Mouse (Mus musculus): ENCODE results near the gene Hist1h2ag.

The Hist1h2ag gene

DNA sequence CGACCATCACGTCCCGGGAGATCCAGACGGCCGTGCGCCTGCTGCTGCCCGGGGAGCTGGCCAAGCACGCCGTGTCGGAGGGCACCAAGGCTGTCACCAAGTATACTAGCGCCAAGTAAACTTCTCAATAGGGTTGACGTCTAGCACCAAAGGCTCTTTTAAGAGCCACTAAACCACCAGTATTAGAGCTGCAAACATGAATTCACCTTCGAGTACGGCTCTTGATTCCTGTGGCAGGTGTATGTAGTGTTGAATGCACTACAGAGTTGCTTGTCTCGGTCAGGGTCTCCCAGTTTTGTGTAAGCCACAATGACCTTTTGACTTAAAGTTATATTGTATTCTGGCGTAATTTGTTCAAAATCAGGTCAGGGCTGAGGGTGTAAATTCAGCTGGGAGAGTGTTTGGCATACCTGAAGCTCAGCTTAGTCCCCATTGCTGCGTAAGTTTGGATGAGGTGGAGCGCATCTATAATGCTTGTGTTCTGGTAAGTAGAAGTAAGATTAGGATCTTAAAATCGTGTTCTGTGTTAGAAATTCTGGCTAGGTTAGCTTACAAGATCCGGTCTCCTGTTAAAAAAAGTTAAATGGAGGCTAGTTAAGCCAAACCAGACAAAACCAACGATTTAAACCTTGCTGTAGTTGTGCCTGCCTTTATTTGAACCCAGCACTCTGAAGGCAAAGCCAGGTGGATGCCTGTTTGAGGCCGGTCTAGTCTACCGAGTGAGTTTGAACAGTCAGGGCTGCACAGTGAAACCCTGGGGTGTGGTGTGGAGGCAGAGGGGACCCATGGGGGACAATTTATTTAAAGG is 6.4 kb downstream of the Hist1h2ag start:
- DNase-seq = no peak

DNA sequence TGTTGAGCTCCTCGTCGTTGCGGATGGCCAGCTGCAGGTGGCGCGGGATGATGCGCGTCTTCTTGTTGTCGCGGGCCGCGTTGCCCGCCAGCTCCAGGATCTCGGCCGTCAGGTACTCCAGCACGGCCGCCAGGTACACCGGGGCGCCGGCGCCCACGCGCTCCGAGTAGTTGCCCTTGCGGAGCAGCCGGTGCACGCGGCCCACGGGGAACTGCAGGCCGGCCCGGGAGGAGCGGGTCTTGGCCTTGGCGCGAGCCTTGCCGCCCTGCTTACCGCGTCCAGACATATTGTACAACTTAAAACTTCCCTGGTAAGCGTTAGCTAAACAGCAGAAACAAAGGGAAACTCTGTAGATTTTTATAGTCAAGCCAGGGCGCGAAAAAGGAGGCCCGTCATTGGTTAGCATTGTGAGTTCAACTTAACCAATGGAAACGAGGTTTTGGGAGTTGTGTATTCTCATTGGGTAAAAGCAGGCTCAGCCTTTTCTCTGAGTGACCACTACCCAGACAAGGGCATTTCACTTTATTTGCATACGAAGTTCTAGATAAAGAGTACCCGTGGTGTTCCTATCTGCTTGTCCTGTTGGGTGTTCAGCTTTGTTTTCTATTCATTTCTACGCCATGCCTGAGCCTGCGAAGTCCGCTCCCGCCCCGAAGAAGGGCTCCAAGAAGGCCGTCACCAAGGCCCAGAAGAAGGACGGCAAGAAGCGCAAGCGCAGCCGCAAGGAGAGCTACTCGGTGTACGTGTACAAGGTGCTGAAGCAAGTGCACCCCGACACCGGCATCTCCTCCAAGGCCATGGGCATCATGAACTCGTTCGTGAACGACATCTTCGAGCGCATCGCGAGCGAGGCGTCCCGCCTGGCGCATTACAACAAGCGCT is 7.2 kb downstream of the Hist1h2ag start, which contains the start of the genes Hist1h2ah and Hist1h2bk:
TSS of gene Hist1h2ah (minus strand) at position 302 of the 882 bp plus-strand sequence.
TSS of gene Hist1h2bk (plus strand) at position 604 of the 882 bp plus-strand sequence.
- peak; percentile 81 to 87 for DNase-seq

DNA sequence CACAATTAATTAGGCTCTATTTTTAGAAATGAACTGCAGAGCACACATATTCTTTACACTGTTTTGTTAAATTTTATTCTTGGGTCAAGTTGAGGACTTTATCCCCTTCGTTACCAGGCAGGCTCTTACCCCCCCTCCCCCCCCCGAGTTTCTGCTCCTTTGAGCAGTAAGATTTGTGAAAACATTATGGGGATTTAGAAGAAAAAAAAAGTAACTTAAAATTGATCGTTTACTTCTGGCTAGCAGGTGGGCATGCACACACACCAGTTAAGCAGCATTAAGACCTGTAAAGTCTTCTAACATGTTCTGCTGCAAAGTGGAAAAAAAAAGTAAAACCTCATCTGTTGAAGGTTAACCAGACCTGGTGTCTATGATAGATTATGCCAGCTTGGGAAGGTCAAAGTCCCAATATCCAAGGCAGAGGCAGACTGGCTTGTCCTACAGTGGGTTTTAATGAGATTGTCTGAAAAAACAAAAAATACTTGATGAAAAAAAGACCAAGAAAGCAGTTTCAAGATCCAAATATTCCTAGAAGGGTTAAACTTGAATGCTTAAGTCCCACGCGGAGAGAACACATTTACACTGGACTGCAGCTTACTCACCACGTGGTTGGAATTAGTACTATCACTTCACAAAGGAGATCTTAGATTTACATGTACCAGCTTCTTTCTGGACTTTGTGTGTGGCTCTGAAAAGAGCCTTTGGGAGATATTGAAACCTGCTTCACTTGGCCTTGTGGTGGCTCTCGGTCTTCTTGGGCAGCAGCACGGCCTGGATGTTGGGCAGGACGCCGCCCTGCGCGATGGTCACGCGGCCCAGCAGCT is 8.1 kb downstream of the Hist1h2ag start:
- peak; percentile 38 to 73 for DNase-seq

DNA sequence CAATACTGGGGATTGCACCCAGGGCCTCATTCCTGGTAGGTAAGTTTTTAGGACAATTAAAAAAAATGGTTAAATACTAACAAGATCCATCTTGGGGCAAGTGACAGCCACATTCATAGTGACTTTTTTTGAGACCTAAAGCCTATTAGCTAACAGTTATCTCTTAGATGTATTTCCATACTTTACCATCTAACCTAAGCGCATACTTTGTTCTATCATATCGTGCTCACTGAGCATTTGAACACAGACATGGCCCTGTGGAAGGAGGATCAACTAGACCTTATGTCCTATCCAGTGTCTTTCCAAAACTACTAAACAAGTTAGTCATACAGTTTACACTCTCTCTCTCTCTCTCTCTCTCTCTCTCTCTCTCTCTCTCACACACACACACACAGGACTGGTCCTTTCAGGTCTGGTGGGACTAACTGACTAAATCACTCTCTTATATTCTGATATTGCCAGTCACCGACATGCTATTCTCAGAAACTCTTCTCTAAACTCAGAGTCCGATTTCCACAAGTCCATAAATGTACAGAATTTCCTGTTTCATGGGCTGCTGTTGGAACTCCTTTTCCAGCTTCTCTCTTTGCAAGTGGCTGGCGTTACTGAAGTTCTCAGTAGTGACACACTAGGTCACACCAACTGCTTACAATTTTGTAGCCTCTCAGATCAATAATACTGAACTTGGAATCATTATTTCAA is 8.9 kb downstream of the Hist1h2ag start:
- DNase-seq = no peak

DNA sequence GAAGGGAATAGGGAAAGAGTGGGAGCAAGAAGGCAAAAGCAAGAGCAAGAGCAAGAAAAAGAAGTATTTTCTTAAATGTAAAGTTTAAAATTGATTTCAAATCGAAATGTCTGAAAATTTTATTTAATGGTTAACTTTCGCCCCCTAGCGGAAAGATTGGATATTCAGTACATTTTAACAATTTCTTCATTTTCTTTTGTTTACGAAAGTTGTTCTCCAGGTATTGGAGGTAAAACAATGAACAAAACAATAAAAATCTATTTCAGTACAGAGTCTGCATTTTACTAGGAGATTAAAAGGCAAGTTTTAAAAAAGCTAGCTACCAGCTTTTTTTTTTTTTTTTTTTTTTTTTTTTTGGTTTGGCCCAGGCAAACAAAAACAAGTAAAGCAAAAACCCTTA is 12.3 kb downstream of the Hist1h2ag start:
- DNase-seq = no peak

DNA sequence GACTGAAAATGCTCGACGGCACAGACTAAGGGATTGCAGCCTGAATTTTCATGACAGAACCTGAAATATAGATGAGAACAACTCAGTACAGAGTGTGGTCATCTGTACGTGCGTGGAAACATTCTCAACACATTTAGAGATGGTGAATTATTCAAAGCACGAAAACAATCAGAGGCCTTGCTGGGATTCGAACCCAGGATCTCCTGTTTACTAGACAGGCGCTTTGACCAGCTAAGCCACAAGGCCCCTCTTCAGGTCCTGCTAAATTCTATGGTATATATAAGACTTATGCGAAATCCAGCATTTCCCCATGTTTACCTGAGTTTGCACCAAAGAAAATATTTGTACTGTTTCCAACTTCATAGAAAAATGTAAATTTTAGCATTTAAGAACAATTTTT is 12.8 kb downstream of the Hist1h2ag start:
- no peak for DNase-seq

DNA sequence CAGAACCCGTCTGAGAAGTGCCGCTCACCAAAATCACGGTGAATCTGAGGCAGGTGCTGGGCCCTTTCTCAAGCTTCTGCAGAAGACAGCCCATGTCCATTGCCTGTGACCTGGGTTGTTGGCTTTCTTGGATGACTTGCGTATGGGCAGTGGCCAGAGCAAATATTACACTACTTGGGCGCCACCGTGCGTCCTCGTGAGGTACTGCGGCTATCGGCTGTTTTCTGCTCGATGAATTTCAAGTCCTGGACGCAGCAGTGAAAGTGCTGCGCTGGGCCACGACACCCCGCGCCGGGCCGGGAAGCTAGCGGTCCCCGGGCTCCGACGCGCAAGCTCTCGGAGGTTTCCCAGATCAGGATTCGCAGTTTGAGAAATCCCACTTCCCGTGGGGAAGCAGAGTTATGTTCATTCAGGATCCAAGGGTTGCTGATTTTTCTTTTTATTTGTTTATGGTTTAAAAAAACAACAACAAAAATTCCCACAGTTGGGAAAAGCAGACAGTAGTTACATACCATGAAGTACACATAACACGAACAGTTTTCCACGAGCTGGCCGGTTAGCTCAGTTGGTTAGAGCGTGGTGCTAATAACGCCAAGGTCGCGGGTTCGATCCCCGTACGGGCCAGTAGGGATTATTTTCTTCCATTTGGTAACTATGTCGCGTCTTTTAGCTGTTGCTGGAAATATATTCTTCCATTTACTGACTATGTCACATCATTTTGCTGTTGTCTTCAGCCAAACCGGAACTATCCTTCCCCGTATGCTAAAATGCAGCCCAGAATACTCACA is 13.9 kb downstream of the Hist1h2ag start:
- DNase-seq = peak; percentile 93 to 98

DNA sequence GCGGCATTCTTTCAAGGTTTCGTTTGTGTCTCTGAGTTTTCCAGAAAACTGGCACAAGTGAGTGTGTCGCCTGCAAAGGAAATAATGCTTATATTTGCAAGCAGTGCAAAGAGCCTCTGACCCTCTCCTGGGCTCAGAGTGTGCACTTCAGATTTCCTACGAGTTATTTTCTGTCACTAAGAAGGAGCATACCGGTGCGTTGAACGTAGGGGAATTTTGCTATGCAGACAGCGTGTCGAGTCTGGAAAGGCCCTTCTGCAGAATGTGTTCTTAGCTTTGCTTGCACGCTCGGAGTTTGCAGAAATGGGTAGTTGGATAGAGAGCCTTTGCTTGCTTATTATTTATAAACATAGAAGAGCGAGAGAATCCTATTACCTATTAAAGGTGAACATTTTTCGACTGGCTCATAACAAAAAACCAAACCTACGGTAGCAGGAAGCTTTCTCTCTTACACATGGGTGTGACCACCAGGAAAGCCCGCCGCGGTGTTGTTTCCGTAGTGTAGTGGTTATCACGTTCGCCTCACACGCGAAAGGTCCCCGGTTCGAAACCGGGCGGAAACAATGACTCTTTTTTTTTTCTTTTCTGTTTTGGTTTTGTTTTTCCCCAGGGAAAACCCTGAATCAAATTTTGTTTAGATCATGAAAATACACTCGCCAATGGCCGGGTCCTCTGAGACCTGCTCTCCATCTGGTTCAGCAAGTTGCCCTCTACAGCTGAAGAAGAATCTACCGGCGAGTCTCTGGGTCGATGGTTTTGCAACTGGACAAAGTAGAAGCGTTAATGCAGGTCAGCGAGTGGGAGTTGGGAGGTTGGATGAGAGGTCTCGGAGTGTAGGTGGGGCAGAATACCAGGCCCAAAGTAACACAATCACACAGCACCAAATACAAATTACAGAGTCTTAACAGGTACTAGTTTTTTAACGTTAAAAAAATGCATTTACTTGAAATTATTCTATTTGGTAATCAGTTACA is 16.4 kb downstream of the Hist1h2ag start:
- DNase-seq = peak; percentile 48 to 86

DNA sequence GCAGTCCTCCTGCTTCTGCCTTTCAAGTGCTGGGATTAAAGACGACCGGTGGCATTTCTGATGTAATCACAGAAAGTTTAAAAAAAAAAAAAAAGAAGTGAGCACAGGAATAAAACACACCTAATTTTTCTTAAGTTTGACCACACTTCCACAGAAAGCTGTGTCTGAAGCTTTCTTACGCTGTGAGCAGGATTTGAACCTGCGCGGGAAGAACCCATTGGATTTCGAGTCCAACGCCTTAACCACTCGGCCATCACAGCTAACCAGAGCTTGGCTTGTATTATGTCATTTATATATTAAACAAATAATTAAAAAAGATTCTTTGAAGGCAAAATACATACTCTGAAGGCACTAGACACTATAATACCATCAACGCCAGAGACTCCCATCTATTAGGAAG is 20.5 kb downstream of the Hist1h2ag start:
- DNase-seq = peak; percentile 64 to 87

DNA sequence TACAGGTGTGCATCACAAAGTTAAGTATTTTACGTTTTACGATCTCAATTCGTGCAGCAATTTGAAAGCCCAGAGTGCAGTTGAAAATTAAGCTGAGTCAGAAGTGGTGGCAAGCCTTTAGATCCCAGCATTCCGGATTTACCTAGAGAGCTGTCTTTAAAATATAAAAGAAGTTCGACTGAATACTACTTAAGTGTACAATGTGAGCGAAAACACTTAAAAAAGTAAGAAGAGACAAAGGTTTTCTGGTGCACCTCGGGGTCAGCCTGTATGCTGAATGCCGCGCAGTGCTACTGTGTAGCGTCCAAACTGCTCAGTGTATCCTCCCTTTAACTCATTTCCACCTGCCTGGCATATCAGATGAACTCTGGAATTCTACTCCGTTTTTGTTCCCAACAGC is 21.2 kb downstream of the Hist1h2ag start:
- DNase-seq = no peak

DNA sequence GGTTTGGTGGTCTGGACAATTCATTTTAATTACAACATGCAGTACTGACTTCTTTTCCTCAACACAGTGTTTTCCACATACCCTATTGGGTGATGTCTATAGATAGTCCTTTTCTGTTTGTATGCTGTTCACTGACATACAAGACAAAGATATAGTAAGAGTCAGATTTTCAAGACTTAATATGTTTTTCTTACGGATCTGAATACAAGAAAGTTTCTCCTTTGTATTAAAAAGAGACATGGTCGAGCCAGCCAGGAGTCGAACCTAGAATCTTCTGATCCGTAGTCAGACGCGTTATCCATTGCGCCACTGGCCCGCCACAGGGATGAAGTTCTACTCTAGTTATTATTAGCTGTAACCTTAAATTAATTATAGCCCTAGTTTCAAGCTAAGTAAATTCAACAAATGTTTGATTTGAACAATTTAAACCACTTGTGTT is 21.8 kb downstream of the Hist1h2ag start:
- peak; percentile 38 to 78 for DNase-seq

DNA sequence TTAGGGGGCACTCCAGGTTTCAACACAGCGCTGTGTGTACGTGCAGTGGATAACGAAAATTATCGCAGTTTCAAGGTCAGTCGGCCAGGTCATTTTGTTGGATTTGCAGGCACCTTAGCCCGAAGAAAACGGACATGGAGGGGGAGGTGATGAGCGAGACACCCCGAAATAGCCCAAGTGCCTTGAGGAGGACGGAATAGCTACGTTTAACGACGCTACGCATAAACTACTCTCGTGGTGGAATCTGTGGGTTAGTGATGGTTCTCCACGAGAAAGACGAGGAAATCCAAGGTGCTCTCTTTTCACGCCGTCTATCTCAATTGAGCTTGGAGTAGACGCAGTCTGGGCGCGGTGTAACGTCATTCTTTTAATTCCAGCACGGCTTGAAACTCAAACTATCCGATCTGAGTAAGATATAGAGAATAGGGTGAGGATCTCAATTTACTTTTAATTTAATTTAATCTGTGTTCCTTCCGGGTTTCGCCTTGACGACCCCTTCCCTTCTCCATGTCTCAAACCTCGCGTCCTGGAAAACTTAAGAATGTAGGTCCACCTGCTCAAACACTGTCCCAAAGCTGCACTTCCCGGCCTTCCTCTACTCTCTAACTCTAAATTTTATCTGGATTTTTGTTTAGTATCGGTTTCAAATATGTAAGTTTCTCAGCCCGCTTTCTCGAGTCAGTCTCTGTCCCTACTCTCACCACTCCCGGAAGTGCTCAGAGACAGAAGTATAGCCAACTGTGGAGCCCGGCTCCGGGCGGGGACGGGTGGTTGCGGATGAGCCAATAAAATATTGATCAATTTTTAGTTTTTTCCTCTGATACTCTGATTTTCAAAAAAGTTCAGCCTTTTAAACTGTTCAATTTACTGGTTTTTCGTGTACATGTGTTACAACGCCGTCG is 22.6 kb downstream of the Hist1h2ag start:
- no peak for DNase-seq

DNA sequence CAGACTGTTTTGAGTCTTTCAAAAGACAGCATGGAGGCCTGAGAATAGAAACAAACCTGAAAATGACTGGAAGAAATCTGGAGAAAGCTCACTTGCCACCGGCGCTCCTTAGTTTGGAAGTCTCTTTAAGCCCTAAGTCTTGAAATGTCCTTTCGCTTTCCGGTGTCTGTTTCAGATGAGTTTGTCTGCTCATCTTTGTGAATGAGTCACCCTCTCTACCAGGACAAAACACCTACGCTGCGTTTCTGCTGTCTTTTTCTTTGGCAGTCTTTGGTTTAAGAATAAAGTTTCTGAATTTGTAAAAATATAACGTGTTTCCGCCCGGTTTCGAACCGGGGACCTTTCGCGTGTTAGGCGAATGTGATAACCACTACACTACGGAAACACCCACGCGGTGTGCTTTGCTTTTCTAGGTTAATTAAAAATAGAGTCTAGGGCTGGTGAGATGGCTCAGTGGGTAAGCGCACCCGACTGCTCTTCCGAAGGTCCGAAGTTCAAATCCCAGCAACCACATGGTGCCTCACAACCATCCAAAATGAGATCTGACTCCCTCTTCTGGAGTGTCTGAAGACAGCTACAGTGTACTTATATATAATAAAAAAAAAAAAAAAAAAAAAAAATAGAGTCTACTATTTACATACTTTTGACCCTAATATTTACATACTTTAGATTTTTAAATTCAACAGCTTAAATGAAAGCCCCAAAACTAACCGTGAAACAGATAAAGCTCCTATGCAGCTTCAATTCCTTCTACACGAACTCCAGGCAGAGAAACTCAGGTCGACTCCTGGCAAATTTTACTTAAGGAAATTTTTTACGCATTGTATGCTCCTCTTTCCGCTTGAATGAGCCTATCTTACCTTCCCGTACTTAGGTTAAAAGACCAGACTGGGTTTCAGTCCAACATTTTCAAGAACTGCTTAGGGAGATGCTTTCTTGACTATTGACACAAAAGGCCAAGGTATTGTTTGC is 27.0 kb downstream of the Hist1h2ag start:
- DNase-seq = peak; percentile 53 to 83

DNA sequence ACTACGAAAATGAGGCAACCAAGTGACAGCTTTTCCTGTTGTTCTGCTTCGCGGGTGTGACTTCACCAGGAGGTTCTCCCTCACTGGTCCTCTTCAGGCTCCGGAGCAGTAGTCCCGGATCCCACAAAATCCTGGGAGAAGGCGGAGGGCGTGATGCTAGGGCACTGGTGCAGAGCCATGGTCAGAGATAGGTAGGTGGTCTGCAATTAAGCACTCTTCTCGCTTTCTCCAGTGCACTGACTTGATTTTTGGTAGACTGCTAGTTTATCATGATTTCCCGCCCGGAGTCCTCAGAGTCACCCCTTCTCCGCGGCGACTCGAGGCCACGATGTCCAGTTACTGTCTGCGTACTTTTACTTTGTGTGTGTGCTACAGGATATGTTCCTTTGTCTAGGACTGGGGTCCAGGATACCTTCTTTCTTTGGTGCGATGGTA is 28.3 kb downstream of the Hist1h2ag start:
- no peak for DNase-seq

DNA sequence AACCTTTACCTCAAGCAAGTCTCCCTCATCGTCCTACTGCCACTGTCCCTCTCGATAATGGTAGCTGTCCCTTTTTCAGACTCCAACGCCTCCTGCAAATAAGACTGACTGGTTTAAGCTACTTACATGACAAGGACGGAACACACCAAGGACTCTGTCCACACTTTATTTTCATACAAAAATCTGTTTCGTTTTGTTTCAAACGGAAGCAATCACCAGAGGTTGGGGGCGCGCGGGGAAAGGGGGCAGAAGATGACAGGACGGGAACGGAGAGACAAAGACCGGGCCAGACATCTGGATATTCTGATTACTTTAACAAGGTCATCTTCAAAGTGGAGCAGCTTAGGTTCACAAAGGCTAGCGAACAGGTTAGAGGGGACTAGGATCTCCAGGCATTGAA is 29.0 kb downstream of the Hist1h2ag start:
- DNase-seq = no peak

DNA sequence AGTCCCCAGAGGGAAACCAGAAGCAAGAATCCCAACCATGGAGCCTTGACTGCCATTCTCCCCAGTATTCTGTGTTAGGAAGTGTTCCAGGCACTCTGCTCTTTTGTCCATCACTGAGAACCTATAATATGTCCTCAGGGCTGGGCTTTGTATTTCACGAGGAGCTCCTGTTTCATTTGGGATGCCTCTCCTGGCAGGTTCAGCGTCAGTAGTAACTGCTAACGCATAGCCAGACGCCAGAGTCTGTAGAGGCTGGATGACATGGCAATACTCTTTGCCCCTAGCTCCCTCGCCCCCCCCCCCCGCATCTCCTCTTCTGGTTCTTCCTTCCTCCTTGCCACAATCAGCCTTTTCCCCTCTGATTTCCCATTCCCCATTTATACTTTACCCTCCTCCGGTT is 33.1 kb downstream of the Hist1h2ag start, which contains the start of gene Prss16:
TSS of gene Prss16 (minus strand) at position 101 of the 400 bp plus-strand sequence.
- DNase-seq = no peak

DNA sequence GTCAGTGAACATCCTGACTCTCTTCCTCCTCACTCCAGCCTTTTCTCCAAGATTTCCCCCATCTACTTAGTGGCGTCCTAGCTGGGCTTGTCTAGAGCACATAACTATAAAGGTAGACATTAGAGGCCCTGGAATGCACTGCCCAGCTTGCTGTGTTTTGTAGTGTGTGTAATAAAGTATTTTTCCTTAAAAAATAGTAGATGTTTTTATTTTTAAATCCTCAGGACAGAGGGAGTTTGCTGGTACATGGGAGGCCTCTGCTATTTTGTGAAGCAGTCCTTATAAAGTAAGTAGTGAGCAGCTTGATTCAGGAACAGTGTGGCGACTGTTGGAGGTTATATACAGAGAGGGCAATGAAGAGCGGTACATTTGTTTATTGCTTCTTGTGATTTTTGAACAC is 34.0 kb downstream of the Hist1h2ag start:
- DNase-seq = no peak
